Mouse (Mus musculus): ENCODE results near the gene Hmcn1.

Gene Hmcn1

DNA sequence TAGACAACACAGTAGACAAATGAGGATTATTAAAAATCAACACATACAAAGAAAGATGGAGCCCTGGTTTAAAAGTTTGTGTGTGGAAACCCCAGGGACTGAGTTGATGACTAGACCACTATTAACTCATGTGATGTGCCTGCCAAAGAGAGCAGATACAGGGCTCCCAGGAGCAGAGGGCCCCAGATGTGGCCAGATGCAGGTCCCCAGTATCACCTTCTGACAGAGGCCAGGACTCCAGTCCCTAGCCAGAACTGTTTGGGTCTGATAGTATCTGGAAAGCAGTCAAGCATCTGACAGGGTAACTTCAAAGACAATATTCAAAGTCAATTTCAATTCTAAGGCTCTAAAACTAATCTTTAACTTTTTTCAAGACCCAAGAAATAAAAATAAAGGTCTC lies 124.0 kb downstream of the Hmcn1 start:
- no peak for TF ChIP-seq GATA4 (IDR thresholded peaks at IDR 0.05; ENCODE audit: insufficient replicate concordance, low read length)

DNA sequence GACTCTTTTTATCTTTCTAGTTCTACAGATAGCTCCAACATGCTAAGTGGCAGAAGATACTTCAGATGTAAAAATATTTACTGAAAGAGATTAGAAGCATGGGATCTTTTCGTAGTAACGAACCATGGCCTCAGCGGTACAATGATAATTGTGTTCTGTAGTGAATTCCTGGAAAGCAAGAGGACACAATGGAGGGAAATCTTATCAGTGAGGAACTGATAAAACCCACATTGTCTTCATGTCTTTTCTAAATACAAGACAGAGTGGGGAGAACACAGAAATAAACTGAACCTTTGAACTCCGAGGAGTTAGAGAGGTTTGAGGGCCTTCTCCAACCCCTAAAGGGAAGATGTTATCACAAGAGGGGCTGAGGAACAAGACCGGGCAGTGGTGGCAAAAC lies 126.6 kb downstream of the Hmcn1 start:
- TF ChIP-seq GATA4 (IDR thresholded peaks at IDR 0.05; ENCODE audit: insufficient replicate concordance, low read length) = peak; percentile 96

DNA sequence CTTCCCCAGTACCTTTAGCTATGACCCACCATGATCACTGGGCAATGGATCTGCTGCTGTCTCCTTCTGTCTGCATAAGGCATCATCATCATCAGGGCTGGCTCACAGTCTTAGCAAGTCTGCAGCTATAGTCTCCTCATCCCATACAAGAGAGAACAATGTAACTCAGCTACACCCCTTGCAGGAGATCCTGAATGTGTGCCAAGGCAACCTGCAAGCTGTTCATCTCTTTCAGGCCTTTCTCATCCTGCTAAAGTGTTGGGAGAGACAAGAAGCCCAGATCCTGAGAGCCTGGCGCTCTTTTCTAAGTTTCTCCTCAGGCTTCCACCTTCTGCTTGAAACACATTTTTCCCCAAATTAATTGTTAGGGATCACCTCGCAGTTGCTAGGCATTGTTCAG lies 135.5 kb downstream of the Hmcn1 start:
- no peak for TF ChIP-seq GATA4 (IDR thresholded peaks at IDR 0.05; ENCODE audit: insufficient replicate concordance, low read length)

- TF ChIP-seq GATA4 (IDR thresholded peaks at IDR 0.05; ENCODE audit: insufficient replicate concordance, low read length) = no peak
Measured at GRCm38 (mm10) chr1:150833448-150833847, 159.8 kb downstream of the Hmcn1 start.

DNA sequence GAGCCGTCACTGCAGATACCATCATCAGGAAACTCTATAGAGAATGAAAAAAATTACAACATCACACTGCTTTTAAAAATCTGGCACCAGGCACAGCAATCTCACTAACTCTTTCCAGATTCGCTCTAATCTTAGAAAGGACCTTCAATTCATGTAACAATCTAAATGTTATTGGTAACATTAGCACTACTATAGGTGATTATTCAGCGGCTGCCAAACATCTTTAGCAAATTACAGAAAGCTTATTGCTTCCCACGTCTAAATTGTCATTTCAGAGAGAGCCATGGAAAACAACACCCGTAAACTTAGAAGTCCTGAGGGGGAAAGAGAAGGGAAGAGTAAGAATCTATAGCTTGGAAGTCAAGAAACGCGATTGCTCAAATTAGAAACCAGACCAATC lies 163.4 kb downstream of the Hmcn1 start:
- TF ChIP-seq GATA4 (IDR thresholded peaks at IDR 0.05; ENCODE audit: insufficient replicate concordance, low read length) = no peak

DNA sequence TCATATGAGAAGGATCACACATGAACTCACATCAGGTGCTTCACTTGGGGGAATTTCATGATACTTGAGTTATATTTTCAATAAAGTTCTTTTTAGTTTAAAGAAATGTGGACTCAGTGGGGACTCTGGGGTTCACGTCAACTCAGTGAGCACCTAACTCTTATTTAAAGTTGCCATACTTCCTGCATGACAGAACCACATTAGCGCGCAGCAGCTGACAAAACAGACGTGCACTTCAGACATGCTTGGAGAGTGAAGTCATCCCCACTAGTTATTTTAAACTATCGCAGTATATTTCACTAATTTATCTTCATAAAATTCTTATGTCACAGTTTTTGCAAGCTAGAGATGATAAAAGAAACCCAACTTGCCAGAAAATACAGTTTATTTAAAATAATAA lies 166.1 kb downstream of the Hmcn1 start:
- no peak for TF ChIP-seq GATA4 (IDR thresholded peaks at IDR 0.05; ENCODE audit: insufficient replicate concordance, low read length)

DNA sequence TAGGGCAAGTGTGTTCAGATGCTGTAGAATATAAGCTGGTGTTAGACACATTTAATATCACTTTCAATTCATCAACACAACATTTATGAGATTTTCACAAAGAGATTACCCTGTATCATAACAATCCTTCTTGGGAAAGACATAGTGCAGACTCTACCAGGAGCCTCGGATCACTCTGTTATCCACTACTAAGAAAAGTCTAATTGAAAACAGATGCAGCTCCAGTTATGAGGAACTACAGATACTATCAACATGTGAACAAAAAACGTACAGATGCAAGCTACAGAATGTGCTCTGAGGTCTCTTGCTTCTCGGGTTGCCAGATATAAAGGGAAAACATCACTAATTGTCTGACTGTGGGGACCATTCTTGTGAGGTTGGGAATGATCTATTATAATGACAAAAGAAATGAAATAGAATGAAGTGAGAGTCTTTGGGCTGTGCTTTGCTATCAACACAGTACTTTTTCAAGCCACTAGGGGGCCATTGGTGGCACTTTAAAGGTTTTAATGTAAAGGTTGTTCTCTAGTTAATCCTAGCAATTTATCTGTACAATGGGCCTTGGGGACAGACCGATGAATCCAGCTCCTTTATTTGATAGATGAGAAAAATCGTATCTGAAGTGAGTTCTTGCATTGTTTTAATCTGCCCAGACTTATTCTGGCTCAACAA lies 168.8 kb downstream of the Hmcn1 start:
- no peak for TF ChIP-seq GATA4 (IDR thresholded peaks at IDR 0.05; ENCODE audit: insufficient replicate concordance, low read length)

GRCm38 (mm10) chr1:150816035-150816807 lies 177.0 kb downstream of the Hmcn1 start:
- no peak for TF ChIP-seq GATA4 (IDR thresholded peaks at IDR 0.05; ENCODE audit: insufficient replicate concordance, low read length)

DNA sequence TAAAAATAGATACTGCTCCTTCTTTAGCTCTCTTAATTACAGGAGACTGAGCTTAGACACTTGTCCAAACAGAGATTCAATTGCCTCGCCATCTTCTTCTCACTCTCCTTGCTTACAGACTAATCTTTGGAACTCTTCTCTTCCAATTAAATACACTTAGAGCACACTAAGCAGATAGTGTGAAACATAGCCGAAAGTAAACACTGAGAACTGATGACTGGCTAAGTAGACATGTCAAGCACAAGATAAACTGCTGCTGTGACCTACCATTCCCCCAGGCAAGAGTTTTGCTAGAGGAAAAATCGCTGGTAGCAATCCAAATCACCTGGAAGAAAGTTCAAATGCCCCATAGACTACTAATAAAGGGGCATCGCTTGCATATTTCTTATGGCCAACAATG lies 178.3 kb downstream of the Hmcn1 start:
- no peak for TF ChIP-seq GATA4 (IDR thresholded peaks at IDR 0.05; ENCODE audit: insufficient replicate concordance, low read length)

GRCm38 (mm10) chr1:150813381-150813780 lies 179.9 kb downstream of the Hmcn1 start:
- TF ChIP-seq GATA4 (IDR thresholded peaks at IDR 0.05; ENCODE audit: insufficient replicate concordance, low read length) = no peak

- TF ChIP-seq GATA4 (IDR thresholded peaks at IDR 0.05; ENCODE audit: insufficient replicate concordance, low read length) = no peak
Measured at GRCm38 (mm10) chr1:150806864-150807263, 186.4 kb downstream of the Hmcn1 start.

GRCm38 (mm10) chr1:150805466-150805865 lies 187.8 kb downstream of the Hmcn1 start:
- no peak for TF ChIP-seq GATA4 (IDR thresholded peaks at IDR 0.05; ENCODE audit: insufficient replicate concordance, low read length)

DNA sequence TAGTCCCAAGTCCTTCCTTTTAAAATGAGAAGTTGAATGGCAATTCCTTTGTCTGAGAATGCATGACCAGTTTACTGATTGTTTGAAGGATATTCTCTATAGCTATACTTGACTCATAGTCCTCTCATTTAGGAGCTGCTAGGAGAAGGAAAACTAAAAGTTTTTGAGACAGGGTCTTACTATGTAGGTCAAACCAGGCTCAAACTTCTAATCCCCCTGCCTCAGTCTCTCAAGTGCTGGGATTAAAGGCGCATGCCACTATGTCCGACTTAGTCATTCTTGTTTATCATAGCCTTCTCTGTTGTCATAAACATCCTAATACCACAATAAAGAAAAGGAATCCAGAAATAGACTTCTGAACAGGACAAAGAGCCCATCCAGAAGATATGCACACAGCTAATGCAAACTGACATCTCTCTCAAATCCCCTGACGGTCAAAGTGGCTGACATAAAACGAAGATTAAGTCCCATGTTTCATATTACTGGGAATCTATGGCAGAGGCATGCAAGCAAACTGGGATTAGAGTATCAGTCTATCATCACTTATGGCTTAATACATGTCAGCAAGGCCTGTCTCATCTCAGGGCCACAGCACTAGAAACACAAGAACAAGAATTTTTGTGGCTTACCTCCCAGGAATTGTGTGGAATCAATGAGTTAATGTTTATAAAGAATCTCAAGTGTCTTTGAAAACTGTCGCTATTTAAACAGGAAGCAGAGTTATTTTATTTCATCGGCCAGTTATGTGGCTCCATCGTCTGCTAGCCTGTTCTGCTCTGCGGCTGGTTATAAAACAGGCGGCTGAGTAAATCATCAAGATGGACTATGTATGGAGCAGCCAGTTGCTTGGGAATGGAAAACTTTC lies 188.8 kb downstream of the Hmcn1 start:
- TF ChIP-seq GATA4 (IDR thresholded peaks at IDR 0.05; ENCODE audit: insufficient replicate concordance, low read length) = no peak

GRCm38 (mm10) chr1:150802642-150803041 lies 190.6 kb downstream of the Hmcn1 start:
- TF ChIP-seq GATA4 (IDR thresholded peaks at IDR 0.05; ENCODE audit: insufficient replicate concordance, low read length) = no peak

DNA sequence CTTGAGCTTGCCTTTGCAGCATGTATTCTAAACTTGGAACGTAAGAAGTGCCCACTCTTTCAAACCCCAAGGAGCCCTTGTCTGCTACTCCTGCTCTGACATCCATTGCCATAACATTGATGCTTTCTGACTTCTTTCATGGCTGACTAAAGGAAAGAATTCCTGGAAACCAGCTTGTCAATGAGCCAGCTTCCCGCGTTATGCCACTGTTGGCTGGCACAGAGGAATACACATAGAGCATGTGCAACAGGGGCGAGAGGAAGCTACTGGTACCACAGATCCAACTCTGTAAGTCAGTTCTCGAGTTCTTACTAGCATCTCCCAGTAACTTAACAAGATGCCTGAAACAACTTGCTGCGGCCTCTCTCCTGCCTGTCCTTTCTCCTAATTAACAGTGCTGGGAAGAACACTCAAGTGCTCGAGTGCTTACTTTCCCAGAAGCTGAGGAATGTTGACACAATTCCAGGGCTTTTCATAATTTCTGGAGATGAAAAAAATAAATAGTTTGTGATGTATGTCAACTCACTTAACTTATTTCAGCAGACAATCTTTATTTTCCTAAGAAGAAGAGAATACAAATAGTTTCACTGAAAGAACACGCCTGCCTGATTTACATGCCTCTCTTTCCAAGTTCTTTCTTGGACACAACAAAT lies 192.5 kb downstream of the Hmcn1 start:
- no peak for TF ChIP-seq GATA4 (IDR thresholded peaks at IDR 0.05; ENCODE audit: insufficient replicate concordance, low read length)

Measured in liver, adult (tissue).